Mouse (Mus musculus): ENCODE results near the gene Ip6k3.
A peak's percentile ranks its signal among the peaks of the same experiment; 100 is the strongest.

Gene Ip6k3

DNA sequence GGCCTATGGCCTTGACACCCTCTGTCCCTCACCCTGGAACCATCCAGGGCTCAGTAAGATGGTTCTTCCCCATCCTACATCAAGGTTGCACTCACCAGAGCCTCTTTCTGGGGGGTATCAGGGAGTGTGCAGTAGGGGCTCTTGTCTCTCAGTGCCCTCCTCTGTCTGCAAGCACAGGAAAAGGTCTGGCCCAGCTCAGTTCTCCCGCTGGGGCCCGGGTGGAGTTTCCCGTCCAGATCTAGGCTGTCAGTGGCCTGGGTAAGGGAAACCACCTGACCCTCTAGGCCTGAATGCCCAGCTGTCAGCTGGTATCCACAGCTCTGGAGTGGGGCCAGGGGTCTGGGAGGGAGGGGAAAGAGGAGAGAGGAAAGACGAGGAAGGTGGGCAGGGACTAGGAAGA, at the start of gene Ip6k3:
Gene Ip6k3, minus strand, starts transcription at position 251 of the 400 bp plus-strand sequence.
- DNase-seq: no peak

DNA sequence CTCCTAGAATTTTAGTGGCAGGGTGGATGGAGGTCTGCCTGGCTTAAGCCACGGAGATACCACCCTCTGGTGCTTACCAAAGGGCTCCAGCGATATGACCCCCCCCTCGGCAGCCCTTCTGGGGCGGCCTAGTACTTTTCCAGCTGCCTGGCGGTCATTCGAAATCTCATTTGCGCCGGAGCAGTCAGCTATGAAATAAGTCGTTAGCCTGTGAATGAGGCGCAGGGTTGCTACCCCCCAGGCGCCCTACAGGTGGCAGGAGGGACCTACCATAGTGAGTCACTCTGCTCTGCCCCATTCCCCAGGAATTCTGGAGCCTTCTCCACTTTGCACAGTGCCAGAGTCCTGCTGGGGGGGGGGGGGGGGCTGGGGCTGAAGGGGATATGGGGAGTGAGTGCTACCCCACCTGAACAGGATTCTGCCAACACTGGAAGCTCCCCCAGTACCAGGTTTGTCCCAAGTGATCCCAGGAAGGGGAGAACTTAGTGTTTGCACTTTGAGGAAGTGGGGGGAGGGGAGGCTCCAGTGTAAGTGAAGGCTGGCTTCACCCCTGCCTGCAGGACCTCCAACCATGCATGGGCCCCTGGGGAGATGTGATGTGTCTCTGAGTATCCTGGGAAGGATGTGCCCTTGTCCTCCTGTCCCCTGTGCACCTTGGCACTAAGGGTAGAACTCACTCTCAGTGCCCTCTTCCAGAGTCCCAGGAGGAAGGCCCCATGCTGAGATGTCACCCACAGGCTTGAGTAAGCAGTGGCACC, 45.4 kb upstream of the Ip6k3 start:
- peak in 1 of 2 experiments; percentile 18 for DNase-seq

DNA sequence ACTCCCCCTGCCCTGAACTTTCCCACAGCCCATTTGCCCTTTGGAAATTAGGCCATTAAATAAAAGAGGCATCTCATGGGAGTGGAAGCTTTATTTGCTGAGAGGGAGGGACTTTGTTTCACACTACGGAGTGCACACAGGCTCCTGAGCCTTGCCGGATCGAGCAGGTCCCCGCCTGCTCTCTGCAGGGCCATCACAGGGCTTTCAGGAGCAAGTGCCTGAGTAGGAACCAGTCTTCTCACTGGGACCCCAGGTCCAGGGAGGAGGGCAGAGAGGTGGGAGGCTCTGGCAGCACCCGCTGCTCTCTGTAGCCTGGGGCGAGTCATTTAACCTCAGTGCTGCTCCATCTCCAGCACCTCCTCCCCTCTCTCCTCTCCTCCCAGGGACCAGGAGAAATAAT, 44.4 kb upstream of the Ip6k3 start:
- DNase-seq: no peak

DNA sequence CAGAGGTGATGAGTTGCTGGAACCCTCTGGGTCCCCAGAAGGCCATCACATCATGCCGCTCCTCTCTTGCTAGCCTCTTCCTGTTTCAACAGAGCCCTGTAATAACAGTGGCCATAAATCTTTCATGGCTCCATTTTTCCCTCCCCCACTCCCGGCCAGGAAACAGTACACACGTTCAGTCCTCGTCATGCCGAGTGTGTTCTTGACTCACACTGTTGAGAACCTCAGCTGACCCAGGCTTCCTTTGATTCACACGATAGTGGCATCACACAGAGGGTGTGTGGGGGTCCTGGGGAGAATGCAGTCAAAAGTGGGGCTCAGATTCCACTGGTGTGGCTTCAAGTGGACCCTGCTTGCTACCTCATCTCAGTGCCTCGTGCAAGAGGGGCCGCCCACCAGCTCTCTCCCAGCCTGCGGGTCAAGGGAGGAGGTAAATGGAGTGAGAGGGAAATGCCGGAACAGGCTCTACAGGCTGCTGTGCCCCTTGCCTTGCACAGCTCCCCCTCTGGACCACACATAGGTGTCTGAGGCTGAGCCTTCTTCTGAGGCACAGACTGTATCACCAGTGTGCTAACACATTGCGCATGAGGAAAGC, 39.6 kb upstream of the Ip6k3 start:
- no peak for DNase-seq

DNA sequence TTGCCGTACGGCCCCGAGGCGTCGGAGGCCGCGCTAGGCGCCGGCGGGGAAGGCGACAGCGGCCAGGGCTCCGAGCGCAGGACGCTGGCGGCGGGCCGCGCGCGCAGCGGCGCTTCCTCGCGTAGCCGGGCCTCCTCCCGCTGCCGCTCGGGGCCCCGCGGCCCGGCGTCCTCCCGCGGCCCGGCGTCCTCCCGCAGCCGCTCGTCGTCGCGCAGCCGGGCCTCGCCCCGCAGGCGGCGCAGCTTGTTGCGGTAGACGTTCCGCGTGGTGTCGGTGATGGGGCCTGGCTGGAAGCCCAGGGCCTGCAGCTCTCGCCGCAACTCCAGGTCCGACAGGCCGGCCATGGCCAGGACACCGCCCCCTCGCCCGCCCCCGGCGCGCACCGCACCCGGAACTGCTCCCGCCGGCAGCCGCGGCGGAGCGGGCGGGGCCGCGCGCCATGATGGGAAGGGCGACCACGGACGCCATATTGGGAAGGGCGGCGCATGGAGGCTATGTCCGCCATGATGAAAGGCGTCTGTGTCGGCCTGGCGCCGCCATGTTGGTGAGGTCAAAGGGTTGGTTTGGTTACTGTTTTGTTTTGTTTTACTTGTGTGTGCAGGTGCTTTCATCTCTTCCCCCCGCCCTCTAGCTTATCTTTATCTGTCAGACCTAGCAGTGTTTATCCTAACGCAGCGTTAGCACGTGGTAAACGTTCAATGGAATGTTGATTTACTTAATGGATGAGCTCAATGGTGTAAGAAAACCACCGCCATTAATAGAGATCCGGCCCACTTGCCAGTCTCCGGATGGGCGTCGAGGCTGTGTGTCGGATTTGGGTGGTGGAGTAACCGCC, 36.7 kb upstream of the Ip6k3 start, which contains the start of gene Lemd2:
Gene Lemd2, minus strand, starts transcription at position 395 of the 835 bp plus-strand sequence.
- peak; percentile 93 to 98 for DNase-seq

DNA sequence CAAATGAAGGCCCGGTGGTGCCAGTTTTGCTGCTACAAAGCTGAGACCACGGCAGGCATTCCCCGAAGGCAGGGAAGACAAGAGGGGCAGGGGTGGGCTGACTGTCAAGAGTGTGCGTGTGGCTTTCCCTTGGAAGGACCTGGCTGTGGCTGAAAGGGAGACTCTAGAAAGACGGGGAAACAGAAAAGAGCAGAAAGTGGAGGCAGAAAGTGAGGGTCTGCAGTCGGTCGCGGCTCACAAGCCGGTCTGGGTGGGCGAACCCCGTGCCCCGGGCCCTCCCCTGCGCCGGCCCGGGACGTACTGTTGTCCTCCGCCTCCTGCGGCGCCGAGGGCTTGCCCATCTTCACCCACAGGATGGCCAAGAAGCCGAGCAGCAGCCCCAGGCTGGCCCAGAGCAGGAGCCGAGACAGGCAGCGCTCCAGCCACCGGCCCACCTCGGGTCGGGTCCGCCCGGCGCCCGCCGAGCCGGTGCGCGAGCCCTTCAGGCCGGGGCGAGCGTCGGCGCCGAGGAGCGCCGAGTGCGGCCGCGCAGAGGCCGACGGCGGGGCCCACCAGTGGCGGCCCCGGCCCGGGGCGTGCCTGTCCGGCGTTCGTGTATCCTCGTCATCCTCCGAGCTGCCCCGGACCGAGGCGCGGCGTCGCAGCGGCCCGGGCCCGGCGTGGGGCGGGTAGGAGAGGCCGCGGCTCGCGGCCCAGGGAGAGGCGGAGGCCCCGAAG, 35.9 kb upstream of the Ip6k3 start:
- DNase-seq: peak in 1 of 2 experiments; percentile 39

DNA sequence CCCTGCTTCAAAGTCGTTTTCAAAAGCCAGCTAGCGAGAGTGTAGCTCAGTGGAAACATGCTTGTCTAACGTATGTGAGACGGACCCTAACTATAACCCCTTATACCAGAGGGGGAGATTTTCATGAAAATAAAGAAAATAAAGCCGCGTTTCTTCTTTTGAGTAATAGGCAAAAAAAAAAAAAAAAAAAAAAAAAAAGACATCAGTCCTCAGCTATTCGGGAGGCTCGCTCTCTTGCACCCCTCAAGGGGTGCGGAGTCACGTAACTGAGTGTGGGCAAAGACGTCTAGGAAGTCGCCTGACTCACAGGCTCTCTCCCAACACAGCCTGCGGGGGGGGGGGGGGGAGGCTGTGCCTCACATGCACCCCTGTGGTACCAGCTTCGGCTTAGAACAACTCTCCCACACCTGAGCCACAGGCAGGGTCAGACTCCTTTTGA, 35.3 kb upstream of the Ip6k3 start:
- no peak for DNase-seq

DNA sequence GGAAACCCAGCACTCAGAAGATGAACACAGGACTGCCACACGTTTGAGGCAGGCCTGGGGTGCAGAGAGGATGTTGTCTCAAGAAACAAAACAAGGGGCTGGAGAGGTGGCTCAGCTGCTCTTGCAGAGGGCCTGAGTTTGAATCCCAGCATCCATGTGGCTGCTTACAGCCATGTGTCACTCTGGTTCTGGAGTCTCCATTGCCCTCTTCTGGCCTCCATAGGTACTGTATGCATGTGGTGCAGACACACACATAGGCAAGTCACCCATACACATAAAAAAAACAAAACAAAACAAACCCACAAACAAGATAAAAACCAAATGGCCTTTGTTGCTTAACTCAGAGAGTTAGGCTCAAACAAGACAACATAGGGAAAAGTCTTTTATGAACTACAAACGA, 34.4 kb upstream of the Ip6k3 start:
- DNase-seq: no peak

DNA sequence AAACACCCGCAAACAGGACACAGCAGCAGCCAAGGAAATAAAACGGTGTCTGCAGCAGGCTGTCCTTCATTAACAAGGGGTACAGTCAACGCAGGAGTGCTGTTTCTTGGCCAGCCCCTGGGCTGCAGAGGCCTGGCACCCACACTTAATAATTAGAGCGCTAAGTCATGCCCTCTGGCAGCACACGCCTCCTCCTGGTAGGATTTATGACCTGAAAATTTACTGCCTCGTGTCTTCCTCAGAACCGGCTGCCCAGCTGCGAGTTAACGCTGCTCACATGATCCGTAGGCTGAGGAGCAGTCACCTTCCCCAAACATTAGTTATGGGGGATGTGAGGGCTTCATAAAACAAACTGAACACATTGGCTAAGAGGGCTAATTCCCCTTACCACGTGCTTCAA, 33.2 kb upstream of the Ip6k3 start:
- no peak for DNase-seq

DNA sequence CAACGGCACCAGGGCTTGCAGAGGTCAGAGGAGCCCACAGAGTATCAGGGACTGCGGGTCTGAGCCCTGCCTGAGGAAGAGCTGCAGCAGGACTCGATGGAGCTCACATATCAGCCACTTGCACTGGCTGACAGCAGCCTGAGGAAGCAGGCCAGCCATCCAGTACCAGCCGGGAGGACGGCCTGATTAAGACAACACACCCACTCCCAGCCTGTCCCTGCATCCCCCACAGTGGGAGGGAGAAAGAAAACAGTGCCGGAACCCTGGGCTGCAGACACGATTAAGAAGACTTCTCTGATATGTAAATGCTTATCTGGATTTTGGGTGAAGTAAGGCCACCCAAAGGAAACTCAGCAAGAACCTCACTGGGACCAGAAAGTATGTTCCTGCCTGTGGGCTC, 32.3 kb upstream of the Ip6k3 start:
- DNase-seq: no peak

DNA sequence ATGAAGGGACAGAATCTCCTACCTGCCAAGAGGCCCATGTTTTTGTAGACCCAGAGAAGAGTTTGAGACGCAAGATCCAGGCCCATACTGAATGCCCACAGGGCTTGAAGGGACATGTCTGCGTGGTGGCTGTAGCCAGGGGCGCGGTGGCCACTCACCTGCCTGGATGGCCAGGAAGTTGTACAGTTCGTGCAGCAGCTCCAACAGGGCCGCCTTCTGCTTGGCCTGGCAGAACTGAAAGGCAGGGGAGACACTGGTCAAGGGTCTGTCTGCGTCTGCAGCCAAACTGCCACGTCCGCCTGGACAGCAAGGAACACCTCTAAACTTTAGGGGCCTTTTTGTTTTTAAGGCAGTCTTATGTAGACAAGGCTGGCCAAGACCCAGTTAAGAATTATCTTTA, 31.6 kb upstream of the Ip6k3 start:
- DNase-seq: no peak

DNA sequence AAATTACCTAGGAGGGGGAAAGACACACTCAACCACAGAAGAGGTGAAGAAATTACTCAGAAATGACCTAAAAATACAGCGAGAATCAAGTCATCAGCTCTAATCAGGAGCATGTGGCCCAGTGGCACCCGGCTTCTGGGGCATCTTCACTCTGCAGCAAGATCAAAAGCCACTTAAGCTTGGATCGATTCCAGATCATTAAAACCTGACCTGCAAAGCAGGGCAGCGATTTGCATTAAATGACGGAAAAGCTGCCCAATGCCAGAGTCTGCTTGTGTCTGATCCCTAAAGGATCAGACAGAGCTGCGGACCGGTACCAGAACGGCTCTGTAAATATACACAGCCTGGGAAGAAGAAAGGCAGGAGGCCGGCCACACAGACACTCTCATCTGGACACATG, 28.6 kb upstream of the Ip6k3 start:
- no peak for DNase-seq

DNA sequence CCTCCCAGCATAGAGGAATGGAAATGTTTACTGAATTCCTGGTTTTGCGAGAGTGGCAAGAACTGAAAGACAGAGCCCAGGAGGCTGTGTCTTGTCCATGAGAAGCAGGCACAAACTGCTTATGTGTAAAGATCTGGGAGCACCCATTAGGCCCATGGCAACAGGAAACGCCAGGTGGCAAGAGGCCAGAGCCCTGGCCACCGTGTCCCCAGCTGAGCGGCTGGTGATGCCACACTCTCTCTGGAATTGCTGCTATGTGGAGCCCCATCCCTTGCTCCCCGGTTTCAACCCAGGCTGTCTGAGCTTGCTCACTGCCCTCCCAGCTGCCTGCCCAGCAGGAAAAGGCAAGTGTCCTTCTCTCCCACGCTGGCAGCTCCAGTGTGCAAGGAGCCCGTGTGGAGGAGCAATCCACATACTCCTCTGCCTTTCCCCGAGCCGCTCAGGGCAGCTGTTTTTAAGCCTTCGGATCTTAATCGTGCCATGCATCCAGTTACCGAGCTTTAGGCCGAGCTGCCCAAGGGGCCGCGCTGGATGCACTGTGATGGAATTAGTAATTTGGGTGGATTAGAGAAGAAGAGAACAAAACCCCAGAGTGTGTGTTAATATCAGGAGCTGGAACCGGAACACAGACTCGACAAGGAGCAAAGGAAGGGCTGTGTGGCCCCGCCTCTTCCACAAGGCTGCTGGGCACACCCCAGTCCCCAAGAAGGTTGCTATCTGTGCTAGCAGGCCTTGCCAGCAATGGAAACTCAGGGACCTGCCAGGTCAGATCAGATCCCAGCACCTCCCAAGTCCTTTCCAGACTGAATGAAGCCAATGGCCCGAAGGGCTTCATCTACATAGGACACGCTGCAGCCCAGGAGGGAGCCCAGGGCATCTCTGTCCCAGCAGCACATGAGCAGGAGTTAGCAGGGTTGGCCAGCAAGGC, 26.9 kb upstream of the Ip6k3 start:
- no peak for DNase-seq

DNA sequence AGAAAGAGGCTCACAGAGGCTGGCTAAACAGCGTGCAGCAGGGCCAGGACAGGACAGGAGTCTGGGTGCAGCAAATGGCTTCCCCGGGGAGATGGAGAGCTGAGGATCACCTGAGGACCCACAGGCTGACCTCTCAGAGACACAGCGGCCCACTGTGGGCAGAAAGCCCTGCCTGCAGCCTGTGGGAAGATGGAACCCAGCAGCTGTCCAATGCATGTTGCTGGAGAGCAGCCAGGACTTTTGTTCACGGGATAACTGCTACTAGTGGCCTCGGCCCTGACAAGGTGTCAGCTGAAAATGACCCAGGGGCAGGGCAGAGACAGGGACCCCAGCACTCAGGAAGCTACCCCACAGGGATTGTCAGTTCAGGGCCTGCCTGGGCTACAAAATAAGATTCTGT, 24.2 kb upstream of the Ip6k3 start:
- no peak for DNase-seq

DNA sequence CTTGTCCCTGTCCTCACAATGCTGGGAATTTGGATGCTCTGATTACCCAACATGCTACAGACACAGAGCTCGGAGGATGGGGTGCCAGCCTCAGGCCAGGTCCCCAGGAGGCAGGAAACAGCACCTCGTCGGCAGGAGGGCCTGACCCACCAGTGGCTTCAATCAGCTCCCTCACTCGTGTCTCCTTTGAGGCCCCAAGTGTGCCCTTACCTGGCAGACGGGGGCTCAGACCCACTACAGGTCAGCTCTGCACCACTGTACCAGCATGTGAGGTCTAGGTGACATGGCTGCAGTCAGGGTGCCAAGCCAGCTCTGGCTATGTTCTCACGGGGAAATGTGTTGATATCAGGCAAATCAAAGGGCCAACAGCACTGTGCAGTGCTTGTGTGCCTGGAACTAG, 23.6 kb upstream of the Ip6k3 start:
- DNase-seq: no peak

DNA sequence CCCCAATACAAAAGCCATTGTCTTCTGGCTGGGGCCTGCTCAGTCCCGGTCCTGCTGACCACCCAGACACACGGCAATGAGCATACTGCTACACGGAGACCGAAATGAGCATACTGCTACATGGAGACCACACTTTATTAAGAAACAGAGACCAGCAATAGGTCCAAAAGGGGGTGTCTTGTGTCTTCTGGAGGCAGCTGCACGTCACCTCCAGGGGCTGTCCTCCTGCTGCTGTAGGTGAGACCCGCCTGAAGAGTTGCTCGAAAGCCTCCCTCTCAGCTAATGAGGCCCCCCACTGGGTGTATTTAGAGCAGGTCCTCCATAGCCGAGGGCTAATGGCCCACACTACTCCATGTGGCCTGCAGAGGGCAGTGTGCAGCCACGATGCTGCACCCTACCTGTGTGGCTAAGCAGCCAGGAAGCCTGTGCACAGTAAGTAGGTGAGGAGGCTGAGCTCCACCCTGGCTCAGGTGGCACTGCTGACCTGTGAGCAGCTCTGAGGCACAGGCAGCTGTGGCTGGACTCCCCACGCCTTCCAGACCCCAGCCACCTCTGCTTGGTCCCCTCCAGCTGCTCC, 22.1 kb upstream of the Ip6k3 start:
- peak; percentile 41 to 64 for DNase-seq

DNA sequence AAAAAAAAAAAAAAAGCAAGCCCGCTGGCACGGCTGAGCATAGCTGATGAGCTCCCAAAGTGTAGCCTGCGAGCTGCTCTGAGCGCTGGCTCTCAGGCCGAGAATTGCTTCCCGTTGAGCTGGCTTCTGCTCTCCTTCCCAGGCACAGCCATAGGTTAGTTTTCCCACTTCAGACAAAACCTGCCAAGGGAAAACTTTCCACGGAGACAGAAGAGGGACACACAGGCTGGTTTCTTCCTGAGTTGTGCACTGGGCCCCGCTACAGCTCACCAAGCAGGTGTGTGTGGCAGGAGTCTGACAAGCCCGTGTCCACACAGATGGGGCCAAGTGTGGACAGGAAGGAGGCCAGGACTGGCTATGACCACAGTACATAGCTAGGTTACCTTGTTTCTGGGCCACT, 21.3 kb upstream of the Ip6k3 start:
- DNase-seq: no peak

DNA sequence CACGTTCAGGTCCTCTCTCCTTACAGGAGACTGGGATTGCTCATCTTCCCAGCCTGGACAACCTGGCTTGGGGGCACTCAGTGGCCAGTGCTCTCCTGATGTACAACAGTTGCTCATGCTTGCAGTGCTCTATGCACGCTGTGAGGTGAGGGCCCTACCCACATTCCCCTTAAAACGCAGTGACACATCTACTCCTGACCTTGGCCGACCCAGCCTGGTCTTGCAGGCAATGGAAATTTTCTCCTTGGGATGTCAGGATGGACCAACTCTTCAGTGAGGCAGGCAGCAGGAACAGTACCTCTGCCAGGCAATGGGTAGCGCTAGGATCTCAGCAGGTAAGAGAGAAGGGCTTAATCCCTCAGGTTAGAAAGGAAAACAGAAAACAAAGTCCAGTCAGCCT, 19.5 kb upstream of the Ip6k3 start:
- DNase-seq: no peak

DNA sequence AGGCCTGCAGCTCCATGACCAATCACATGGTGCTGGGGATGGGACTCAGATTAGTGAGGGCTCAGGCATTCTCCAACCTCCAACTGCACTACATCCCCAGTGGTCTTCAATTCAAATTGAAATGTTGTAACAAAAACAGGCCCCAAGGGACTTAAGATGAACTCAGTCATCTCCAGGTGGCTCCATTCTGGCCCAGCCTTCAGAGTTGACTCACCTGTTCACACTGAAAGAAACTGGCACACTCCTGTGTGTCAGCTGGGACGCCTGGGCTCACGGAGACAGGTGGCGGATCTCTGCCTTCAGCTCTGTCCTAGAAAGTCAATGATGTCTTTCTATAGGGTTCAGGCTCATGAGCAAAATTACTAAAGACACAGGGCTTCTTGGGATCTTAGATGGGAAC, 18.5 kb upstream of the Ip6k3 start:
- no peak for DNase-seq

DNA sequence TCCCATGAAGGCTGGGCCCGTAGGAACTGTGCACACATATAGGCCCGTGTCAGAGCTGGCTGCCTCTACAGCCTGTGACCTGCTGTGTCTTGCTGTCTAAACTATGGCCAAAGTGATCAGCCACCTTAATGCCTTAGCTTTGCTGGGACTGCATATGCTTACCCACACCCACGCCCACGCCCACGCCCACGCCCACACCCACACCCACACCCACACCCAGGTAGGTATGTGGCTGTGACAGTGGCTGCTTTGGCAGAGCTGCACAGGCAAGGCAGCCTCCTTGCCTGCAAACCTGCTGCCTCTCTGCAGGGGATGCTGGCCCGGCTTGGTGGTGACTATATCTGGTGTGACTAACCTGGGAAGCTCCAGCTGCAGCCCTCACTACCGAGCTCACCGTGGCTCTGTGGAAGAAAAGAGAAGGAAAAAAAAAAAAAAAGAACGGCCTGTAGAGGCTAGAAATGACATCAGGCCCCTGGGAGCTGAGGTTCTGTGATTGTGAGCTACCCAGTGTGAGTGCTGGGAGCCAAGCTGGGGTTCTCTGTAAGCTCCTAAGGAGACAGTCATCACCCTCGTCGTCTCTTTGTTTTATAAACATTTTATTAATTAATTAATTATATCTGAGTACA, 16.2 kb upstream of the Ip6k3 start:
- no peak for DNase-seq

DNA sequence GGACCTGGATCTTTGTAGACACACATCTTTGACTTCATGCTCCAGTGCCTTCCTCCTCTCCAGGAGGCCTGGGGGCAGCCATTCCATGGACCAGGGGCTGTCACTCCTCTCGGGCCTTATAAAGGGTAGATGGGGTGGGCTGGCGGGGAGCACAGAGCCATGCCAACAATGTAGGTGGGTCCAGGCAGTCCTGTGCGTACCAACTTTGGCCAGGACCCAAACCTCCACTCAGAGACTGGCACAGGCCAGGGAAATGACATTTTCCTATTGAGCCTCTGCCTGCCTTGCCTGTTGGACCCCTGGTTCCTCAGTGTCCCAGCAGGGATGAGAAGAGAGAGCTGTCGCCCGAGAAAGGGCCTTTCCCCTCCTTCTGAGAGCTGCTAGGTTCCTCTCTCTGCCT, 14.8 kb upstream of the Ip6k3 start:
- no peak for DNase-seq
